Mouse (Mus musculus): ENCODE data around the gene Il34. TPM values are rescaled to one million over a fixed set of nuclear protein-coding genes. Genes with fewer than 3 reads are reported as not detected.

Il34 gene
- polyA plus RNA-seq, 1 experiment from 2014 or later = 1.2 TPM

GRCm38 (mm10) chr8:110713073-110713472, 92.7 kb downstream of the Il34 start:
- no peaks in the 10 kb centered on the region for H3K27me3 ChIP-seq (ENCODE audit: control insufficient read depth, insufficient read depth, low read length)
- no peak overlapping the region for H3K9ac ChIP-seq (replicated peaks; ENCODE audit: low read depth, low read length)
- ATAC-seq (ENCODE audit: insufficient number of reproducible peaks, insufficient read depth, low FRiP score, low read depth) = no peak
- no peak overlapping the region for H3K4me2 ChIP-seq (replicated peaks; ENCODE audit: low read depth, low read length)
- H3K36me3 ChIP-seq (ENCODE audit: control insufficient read depth, insufficient read depth, low read length) = peaks cover 9% of the 10 kb centered on the region
- no peak overlapping the region for H3K4me3 ChIP-seq (ENCODE audit: low read depth, low read length)
- no peaks in the 10 kb centered on the region for H3K9me3 ChIP-seq (ENCODE audit: control insufficient read depth, low read depth, low read length)
- WGBS = 88% methylated on average over 7 of the region's 7 CpGs
- H3K27ac ChIP-seq (ENCODE audit: low read length) = no peak overlapping the region
- peaks cover 39% of the 10 kb centered on the region for H3K4me1 ChIP-seq (ENCODE audit: control insufficient read depth, insufficient read depth, low read length)

DNA sequence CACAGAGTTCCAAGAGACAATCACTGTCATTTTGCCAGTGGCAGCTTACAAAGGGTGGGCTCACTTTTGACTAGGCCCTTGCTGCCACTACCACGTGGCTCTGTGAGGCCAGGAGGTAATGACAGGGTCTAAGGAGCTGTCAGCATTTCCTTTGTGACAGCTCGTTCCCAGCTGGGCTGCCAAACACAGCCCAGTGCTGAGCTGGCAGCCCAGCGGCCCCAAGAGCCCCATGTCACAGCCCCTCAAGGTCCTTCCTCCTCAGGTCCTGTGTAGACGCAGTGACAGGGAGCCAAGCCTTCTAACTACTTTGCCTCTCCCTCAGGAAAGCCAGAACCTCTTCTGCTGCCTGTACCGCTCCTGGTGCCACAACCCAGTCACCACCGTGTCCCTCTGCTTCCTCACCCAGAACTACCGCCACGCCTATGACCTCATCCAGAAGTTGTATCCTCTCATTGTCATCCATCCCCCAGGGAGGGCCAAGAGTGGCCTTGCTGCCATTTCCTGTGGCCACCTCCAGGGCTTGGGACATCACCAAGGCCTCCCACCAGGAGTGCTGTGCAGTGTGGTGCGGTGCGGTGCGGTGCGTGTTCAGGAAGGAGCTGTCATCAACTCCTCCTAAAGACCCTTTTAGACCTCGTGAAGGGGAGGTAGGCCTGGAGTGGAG, 94.3 kb downstream of the Il34 start:
- Histone ChIP-seq H3K4me1 (ENCODE audit: control insufficient read depth, insufficient read depth, low read length) (peaks cover 22% of the 10 kb centered on the region), H3K9ac (replicated peaks; ENCODE audit: low read depth, low read length) (no peak overlapping the region), H3K9me3 (ENCODE audit: control insufficient read depth, low read depth, low read length) (no peaks in the 10 kb centered on the region), H3K27ac (ENCODE audit: low read length) (peak overlapping the region; percentile 35), H3K27me3 (ENCODE audit: control insufficient read depth, insufficient read depth, low read length) (no peaks in the 10 kb centered on the region), H3K4me2 (replicated peaks; ENCODE audit: low read depth, low read length) (no peak overlapping the region), H3K4me3 (ENCODE audit: low read depth, low read length) (no peak overlapping the region), H3K36me3 (ENCODE audit: control insufficient read depth, insufficient read depth, low read length) (peaks cover 9% of the 10 kb centered on the region)
- no peak for ATAC-seq (ENCODE audit: insufficient number of reproducible peaks, insufficient read depth, low FRiP score, low read depth)
- WGBS = 75% methylated on average over 13 of the region's 13 CpGs

DNA sequence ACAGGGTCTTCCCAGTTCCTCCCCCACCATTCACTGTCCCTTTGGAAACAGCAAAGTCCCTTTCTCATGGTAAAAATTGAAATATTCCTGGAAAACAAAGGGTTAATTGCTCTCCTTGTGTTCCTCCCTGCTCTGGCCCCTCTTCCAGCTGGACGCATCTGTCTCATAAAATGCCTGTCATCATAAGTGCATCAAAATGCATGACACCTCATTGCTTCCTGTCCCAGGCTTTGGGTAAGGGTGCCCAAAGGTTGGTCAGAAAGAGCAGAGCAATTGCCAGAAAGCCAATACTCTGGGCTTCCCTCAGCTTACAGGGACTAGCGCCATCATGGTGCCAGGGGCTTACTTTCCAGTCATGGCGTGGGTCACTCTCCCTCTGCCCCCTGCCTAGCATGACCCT, 95.1 kb downstream of the Il34 start:
- no peak for ATAC-seq (ENCODE audit: insufficient number of reproducible peaks, insufficient read depth, low FRiP score, low read depth)

GRCm38 (mm10) chr8:110708429-110708828, 97.3 kb downstream of the Il34 start:
- Histone ChIP-seq H3K4me2 (replicated peaks; ENCODE audit: low read depth, low read length) (no peak overlapping the region), H3K9me3 (ENCODE audit: control insufficient read depth, low read depth, low read length) (no peaks in the 10 kb centered on the region), H3K4me1 (ENCODE audit: control insufficient read depth, insufficient read depth, low read length) (peaks cover 26% of the 10 kb centered on the region), H3K9ac (replicated peaks; ENCODE audit: low read depth, low read length) (no peak overlapping the region), H3K4me3 (ENCODE audit: low read depth, low read length) (no peak overlapping the region), H3K36me3 (ENCODE audit: control insufficient read depth, insufficient read depth, low read length) (peaks cover under 1% of the 10 kb centered on the region; the same call in 1 of the 2 replicates), H3K27me3 (ENCODE audit: control insufficient read depth, insufficient read depth, low read length) (no peaks in the 10 kb centered on the region), H3K27ac (ENCODE audit: low read length) (no peak overlapping the region)
- ATAC-seq (ENCODE audit: insufficient number of reproducible peaks, insufficient read depth, low FRiP score, low read depth) = no peak
- 74% methylated on average over 11 of the region's 11 CpGs for WGBS

More for the DNA sequence above, 95.1 kb downstream of the Il34 start:
- H3K4me1 ChIP-seq (ENCODE audit: control insufficient read depth, insufficient read depth, low read length) = peaks cover 17% of the 10 kb centered on the region
- H3K9me3 ChIP-seq (ENCODE audit: control insufficient read depth, low read depth, low read length) = no peaks in the 10 kb centered on the region
- peaks cover 9% of the 10 kb centered on the region for H3K36me3 ChIP-seq (ENCODE audit: control insufficient read depth, insufficient read depth, low read length)
- H3K27me3 ChIP-seq (ENCODE audit: control insufficient read depth, insufficient read depth, low read length) = no peaks in the 10 kb centered on the region
- H3K27ac ChIP-seq (ENCODE audit: low read length) = peak overlapping the region; percentile 40
- 56% methylated on average over 3 of the region's 3 CpGs for WGBS
- H3K9ac ChIP-seq (replicated peaks; ENCODE audit: low read depth, low read length) = no peak overlapping the region
- no peak overlapping the region for H3K4me2 ChIP-seq (replicated peaks; ENCODE audit: low read depth, low read length)
- no peak overlapping the region for H3K4me3 ChIP-seq (ENCODE audit: low read depth, low read length)

DNA sequence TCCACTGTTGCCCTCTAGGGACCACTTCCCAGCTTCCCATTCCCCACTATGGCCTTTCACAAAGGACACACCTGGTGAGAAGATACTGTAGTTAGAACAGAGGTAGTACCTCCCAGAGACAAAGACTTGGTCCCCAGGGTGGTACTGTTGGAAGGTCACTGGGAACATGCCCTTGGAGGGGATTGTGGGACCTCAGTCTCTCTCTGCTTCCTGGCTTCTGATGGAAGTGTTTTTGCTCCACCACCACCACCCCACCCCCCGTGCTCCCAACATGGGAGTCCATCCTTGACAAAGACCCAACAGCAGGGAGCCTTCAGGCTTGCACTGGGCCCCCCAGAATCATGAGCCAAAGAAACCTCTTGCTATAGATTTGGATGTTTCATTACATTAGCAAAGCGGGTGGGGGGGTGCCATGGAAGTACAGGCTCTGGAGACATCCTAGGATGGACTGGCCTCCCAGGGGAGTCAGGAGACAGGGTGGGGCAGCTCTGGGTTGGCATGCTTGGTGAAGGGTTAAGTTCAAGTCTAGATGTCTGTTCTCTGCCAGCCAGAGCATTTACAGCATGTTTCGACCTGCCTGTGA, 99.3 kb downstream of the Il34 start:
- no peak for ATAC-seq (ENCODE audit: insufficient number of reproducible peaks, insufficient read depth, low FRiP score, low read depth)
- Histone ChIP-seq H3K27ac (ENCODE audit: low read length) (no peak overlapping the region), H3K4me1 (ENCODE audit: control insufficient read depth, insufficient read depth, low read length) (peaks cover 37% of the 10 kb centered on the region), H3K36me3 (ENCODE audit: control insufficient read depth, insufficient read depth, low read length) (no peaks in the 10 kb centered on the region), H3K4me2 (replicated peaks; ENCODE audit: low read depth, low read length) (no peak overlapping the region), H3K9me3 (ENCODE audit: control insufficient read depth, low read depth, low read length) (no peaks in the 10 kb centered on the region), H3K4me3 (ENCODE audit: low read depth, low read length) (no peak overlapping the region), H3K27me3 (ENCODE audit: control insufficient read depth, insufficient read depth, low read length) (no peaks in the 10 kb centered on the region), H3K9ac (replicated peaks; ENCODE audit: low read depth, low read length) (no peak overlapping the region)
- WGBS = 86% methylated on average over 3 of the region's 3 CpGs

DNA sequence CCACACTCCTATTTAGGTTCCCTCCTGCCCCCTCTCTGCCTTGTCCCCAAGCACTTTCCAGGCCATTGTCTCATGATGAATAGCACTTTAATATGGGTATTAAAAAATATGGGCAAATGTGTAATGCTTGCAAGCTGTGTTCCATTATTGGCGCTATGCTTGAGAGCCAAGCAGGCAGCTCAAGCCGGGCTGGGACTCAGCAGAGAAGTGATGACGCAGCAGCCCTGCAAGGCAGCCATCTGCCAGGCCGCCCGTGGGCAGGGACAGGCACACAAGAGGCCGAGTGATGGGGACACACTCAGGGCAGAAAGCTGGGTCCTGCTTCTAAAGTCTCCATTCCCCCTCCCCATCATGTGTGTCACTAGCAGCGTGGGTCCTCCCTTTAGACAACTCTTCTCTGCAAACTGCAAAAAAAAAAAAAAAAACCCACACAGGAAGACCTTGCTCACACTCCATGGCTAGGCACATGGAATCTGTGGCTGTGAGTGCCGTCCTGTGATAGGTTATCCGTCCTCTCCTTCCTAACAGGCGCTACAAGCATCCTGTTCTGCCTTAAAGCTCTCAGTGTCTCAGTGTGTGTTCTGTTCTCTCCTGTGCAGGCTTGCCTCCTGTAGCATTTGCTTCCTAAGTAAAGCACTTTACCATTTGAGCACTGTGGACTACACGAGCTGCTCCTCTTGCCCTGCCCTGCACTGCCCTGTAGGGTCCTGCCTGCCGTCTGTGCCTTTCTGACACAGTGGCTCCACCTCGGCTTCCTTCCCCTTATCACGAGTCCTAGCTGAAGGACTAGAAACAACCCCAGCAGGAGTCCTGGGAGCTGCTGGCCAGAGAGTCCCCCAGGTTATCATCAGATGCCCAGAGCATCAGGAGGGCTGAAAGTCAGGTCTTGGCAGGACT, 100.1 kb downstream of the Il34 start:
- Histone ChIP-seq H3K9me3 (ENCODE audit: control insufficient read depth, low read depth, low read length) (no peaks in the 10 kb centered on the region), H3K4me2 (replicated peaks; ENCODE audit: low read depth, low read length) (no peak overlapping the region), H3K4me1 (ENCODE audit: control insufficient read depth, insufficient read depth, low read length) (peaks cover 31% of the 10 kb centered on the region), H3K27ac (ENCODE audit: low read length) (no peak overlapping the region), H3K4me3 (ENCODE audit: low read depth, low read length) (no peak overlapping the region), H3K36me3 (ENCODE audit: control insufficient read depth, insufficient read depth, low read length) (no peaks in the 10 kb centered on the region), H3K9ac (replicated peaks; ENCODE audit: low read depth, low read length) (no peak overlapping the region), H3K27me3 (ENCODE audit: control insufficient read depth, insufficient read depth, low read length) (no peaks in the 10 kb centered on the region)
- 63% methylated on average over 14 of the region's 14 CpGs for WGBS
- no peak for ATAC-seq (ENCODE audit: insufficient number of reproducible peaks, insufficient read depth, low FRiP score, low read depth)

DNA sequence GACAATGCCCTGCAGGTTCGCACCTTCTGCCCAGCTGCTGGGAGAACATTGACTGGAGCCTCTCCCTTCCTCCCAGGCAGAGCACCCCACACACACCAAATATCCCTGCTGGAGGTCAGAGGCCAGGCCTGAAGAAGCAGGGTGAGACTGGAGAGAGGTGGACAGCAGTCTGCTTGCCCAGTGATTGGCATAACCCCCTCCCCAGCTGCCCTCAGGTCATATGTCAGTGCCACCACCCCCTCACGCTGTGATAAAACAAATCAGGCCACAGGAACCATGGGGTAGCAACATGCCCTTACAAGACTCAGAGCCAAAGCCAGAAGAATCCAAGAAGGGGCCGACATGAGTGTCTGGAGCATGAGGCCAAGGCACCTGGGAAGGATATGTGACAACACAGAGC, 101.6 kb downstream of the Il34 start:
- Histone ChIP-seq H3K4me1 (ENCODE audit: control insufficient read depth, insufficient read depth, low read length) (peaks cover 25% of the 10 kb centered on the region), H3K27ac (ENCODE audit: low read length) (peak overlapping the region; percentile 90), H3K4me2 (replicated peaks; ENCODE audit: low read depth, low read length) (no peak overlapping the region), H3K4me3 (ENCODE audit: low read depth, low read length) (no peak overlapping the region), H3K36me3 (ENCODE audit: control insufficient read depth, insufficient read depth, low read length) (no peaks in the 10 kb centered on the region), H3K9me3 (ENCODE audit: control insufficient read depth, low read depth, low read length) (no peaks in the 10 kb centered on the region), H3K27me3 (ENCODE audit: control insufficient read depth, insufficient read depth, low read length) (no peaks in the 10 kb centered on the region), H3K9ac (replicated peaks; ENCODE audit: low read depth, low read length) (no peak overlapping the region)
- no peak for ATAC-seq (ENCODE audit: insufficient number of reproducible peaks, insufficient read depth, low FRiP score, low read depth)
- WGBS = 88% methylated on average over 3 of the region's 3 CpGs

DNA sequence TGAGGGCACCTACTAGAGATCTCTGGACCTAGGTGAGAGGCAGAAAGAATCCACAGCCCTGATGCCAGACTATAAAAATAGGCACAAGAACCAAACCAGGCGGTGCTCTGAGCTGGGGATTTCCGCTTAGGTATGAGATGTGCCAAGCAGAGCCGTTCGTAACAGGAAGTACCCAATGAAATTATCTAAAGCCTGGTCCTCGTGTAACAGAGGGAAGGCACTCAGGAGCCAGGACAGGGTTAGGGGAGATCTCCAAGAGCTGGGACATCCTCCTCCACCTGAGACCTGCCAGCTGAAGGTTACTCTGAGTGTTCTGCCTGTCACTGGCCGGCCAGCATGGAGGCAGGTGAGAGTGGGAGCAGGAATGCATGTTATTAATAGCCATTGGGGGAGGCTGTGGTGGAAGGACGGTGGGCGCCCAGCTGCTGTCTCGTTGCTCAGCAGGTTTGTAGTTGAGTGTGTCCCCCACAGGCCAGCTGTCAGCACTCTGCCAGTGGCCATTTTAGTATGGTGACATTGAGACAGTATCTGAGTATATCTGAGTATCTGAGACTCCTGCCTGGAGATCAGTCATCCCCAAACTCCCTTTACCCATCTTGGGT, 102.2 kb downstream of the Il34 start:
- Histone ChIP-seq H3K4me1 (ENCODE audit: control insufficient read depth, insufficient read depth, low read length) (peaks cover 25% of the 10 kb centered on the region), H3K4me3 (ENCODE audit: low read depth, low read length) (no peak overlapping the region), H3K27ac (ENCODE audit: low read length) (peak overlapping the region; percentile 90), H3K4me2 (replicated peaks; ENCODE audit: low read depth, low read length) (no peak overlapping the region), H3K27me3 (ENCODE audit: control insufficient read depth, insufficient read depth, low read length) (no peaks in the 10 kb centered on the region), H3K9me3 (ENCODE audit: control insufficient read depth, low read depth, low read length) (no peaks in the 10 kb centered on the region), H3K9ac (replicated peaks; ENCODE audit: low read depth, low read length) (no peak overlapping the region), H3K36me3 (ENCODE audit: control insufficient read depth, insufficient read depth, low read length) (no peaks in the 10 kb centered on the region)
- no peak for ATAC-seq (ENCODE audit: insufficient number of reproducible peaks, insufficient read depth, low FRiP score, low read depth)
- WGBS = 64% methylated on average over 9 of the region's 9 CpGs

Data from stomach, embryonic 14.5 days (tissue).